Mouse (Mus musculus) heart, embryonic 14.5 days (tissue): ENCODE results near the gene Snai1. TPM values are rescaled to one million over a fixed set of nuclear protein-coding genes. Genes with fewer than 3 reads are reported as not detected.

Experiments
- ATAC-seq: fragments of 200-750 bp; cut with Nextera tagmentation; 2 replicates; pipeline ENCODE4 v1.8.0; 2017; ENCODE audit warnings: low read depth, moderate TSS enrichment; ENCODE audit not compliant: insufficient number of reproducible peaks, insufficient read depth, low FRiP score
- H3K27ac ChIP-seq, 2 experiments: fragments of 200-500 bp in 1 of 2; fragments of 300-500 bp in 1 of 2; sonication (generic) in 1 of 2; replicated peaks in 1 of 2; 2 replicates each; pipeline ENCODE4 v1.5.1; 2012 to 2014; ENCODE audit warnings: low read depth in 2 of 2, low read length in 2 of 2, control low read depth in 1 of 2, mild to moderate bottlenecking in 1 of 2, mixed read lengths in 1 of 2; ENCODE audit not compliant: control insufficient read depth in 1 of 2, insufficient read depth in 1 of 2
- H3K27me3 ChIP-seq: fragments of 300-500 bp; sonication (generic); 2 replicates; pipeline ENCODE4 v1.6.1; 2014; ENCODE audit warnings: mild to moderate bottlenecking, low read length, control low read depth; ENCODE audit not compliant: control insufficient read depth, insufficient read depth
- H3K36me3 ChIP-seq: fragments of 300-500 bp; sonication (generic); 2 replicates; pipeline ENCODE4 v1.6.1; 2014; ENCODE audit warnings: mild to moderate bottlenecking, control low read depth, low read length, mixed read lengths; ENCODE audit not compliant: control insufficient read depth, insufficient read depth
- H3K4me1 ChIP-seq, 2 experiments: fragments of 200-500 bp in 1 of 2; fragments of 300-500 bp in 1 of 2; sonication (generic) in 1 of 2; 2 replicates each; pipeline ENCODE4 v1.6.1; 2012 to 2014; ENCODE audit warnings: low read length in 2 of 2, control low read depth in 1 of 2, mixed read lengths in 1 of 2; ENCODE audit not compliant: control insufficient read depth in 2 of 2, insufficient read depth in 2 of 2
- H3K4me2 ChIP-seq: fragments of 300-500 bp; sonication (generic); 2 replicates; pipeline ENCODE4 v1.6.1; 2014; ENCODE audit warnings: mild to moderate bottlenecking, low read length
- H3K4me3 ChIP-seq, 2 experiments: fragments of 200-500 bp in 1 of 2; fragments of 300-500 bp in 1 of 2; sonication (generic) in 1 of 2; 2 replicates each; pipeline ENCODE4 v1.5.1; 2012 to 2014; ENCODE audit warnings: low read length in 2 of 2, mild to moderate bottlenecking in 2 of 2, control low read depth in 1 of 2, low read depth in 1 of 2, moderate library complexity in 1 of 2; ENCODE audit not compliant: control insufficient read depth in 1 of 2, insufficient read depth in 1 of 2
- H3K9ac ChIP-seq: fragments of 300-500 bp; sonication (generic); 2 replicates; pipeline ENCODE4 v1.6.1; 2014; ENCODE audit warnings: mild to moderate bottlenecking, low read length
- H3K9me3 ChIP-seq: fragments of 300-500 bp; sonication (generic); 2 replicates; pipeline ENCODE4 v1.6.1; 2016; ENCODE audit warnings: low read length, control low read depth; ENCODE audit not compliant: control insufficient read depth
- WGBS: fragments of 180-500 bp; shearing (Covaris S2); extraction: QIAGEN DNeasy Blood & Tissue Kit; methylation state at CpG from one replicate; pipeline ENCODE4 v1.1.7; 2014; 5-methylcytosine and 5-hydroxymethylcytosine counted together
- polyA plus RNA-seq: library from polyadenylated mRNA; unstranded; fragments of >200 nt; fragmentation: Nextera tagmentation; extraction: Ambion mirVana; gene quantifications from 2 replicates; pipeline ENCODE4 v1.2.1, GENCODE M21; 2014

Snai1 gene
- polyA plus RNA-seq, 1 experiment from 2014 or later: 11.8 TPM

GRCm38 (mm10) chr2:167546447-167547195 lies 8.6 kb downstream of the Snai1 start:
- 78% methylated on average over 18 of the region's 18 CpGs for WGBS
- Histone ChIP-seq H3K27me3 (no peaks in the 10 kb centered on the region), H3K4me1 (peaks cover 24 to 27% of the 10 kb centered on the region in 2 experiments), H3K4me3 (no peak overlapping the region), H3K4me2 (no peak overlapping the region), H3K9me3 (no peaks in the 10 kb centered on the region), H3K27ac (peak overlapping the region in 1 of 2 experiments; percentile 50; a peak in 1 of 4 replicates), H3K36me3 (peaks cover 11% of the 10 kb centered on the region; the same call in 1 of the 2 replicates), H3K9ac (no peak overlapping the region)
- ATAC-seq: no peak

- no peak overlapping the region for H3K27ac ChIP-seq
- 87% methylated on average over 8 of the region's 8 CpGs for WGBS
- no peak overlapping the region for H3K9ac ChIP-seq
- no peaks in the 10 kb centered on the region for H3K9me3 ChIP-seq
- H3K4me1 ChIP-seq: peaks cover 24 to 25% of the 10 kb centered on the region in 2 experiments
- H3K4me2 ChIP-seq: no peak overlapping the region
- H3K36me3 ChIP-seq: peaks cover 3% of the 10 kb centered on the region; the same call in 1 of the 2 replicates
- no peak for ATAC-seq
- no peaks in the 10 kb centered on the region for H3K27me3 ChIP-seq
- no peak overlapping the region for H3K4me3 ChIP-seq
These were observed 9.4 kb downstream of the Snai1 start for GRCm38 (mm10) chr2:167547444-167547843.

- H3K4me2 ChIP-seq: no peak overlapping the region
- no peaks in the 10 kb centered on the region for H3K36me3 ChIP-seq
- H3K27ac ChIP-seq: no peak overlapping the region
- H3K27me3 ChIP-seq: no peaks in the 10 kb centered on the region
- no peak overlapping the region for H3K9ac ChIP-seq
- no peak for ATAC-seq
- peaks cover 23% of the 10 kb centered on the region in 2 experiments for H3K4me1 ChIP-seq
- WGBS: 74% methylated on average over 7 of the region's 7 CpGs
- H3K4me3 ChIP-seq: no peak overlapping the region
- H3K9me3 ChIP-seq: no peaks in the 10 kb centered on the region
These were observed 11.0 kb downstream of the Snai1 start for GRCm38 (mm10) chr2:167548961-167549360.

- no peak for ATAC-seq
These were observed 12.4 kb downstream of the Snai1 start for GRCm38 (mm10) chr2:167550341-167550854.

GRCm38 (mm10) chr2:167551342-167551920 lies 13.4 kb downstream of the Snai1 start:
- 77% methylated on average over 8 of the region's 8 CpGs for WGBS
- Histone ChIP-seq H3K9ac (no peak overlapping the region), H3K27me3 (no peaks in the 10 kb centered on the region), H3K27ac (no peak overlapping the region), H3K9me3 (no peaks in the 10 kb centered on the region), H3K36me3 (no peaks in the 10 kb centered on the region), H3K4me3 (no peak overlapping the region), H3K4me2 (no peak overlapping the region), H3K4me1 (peaks cover 16 to 17% of the 10 kb centered on the region in 2 experiments)
- ATAC-seq: no peak

More at GRCm38 (mm10) chr2:167550341-167550854, 12.4 kb downstream of the Snai1 start:
- Histone ChIP-seq H3K27ac (no peak overlapping the region), H3K27me3 (no peaks in the 10 kb centered on the region), H3K9me3 (no peaks in the 10 kb centered on the region), H3K4me1 (peaks cover 16 to 17% of the 10 kb centered on the region in 2 experiments), H3K4me2 (no peak overlapping the region), H3K4me3 (no peak overlapping the region), H3K9ac (no peak overlapping the region), H3K36me3 (no peaks in the 10 kb centered on the region)
- WGBS: 60% methylated on average over 8 of the region's 8 CpGs

GRCm38 (mm10) chr2:167552292-167552691 lies 14.3 kb downstream of the Snai1 start:
- Histone ChIP-seq H3K4me2 (no peak overlapping the region), H3K4me3 (no peak overlapping the region), H3K9ac (no peak overlapping the region), H3K4me1 (peaks cover 14 to 16% of the 10 kb centered on the region in 2 experiments), H3K36me3 (no peaks in the 10 kb centered on the region), H3K9me3 (no peaks in the 10 kb centered on the region), H3K27ac (peak overlapping the region; percentile 83 to 91), H3K27me3 (no peaks in the 10 kb centered on the region)
- no peak for ATAC-seq
- 65% methylated on average over 4 of the region's 4 CpGs for WGBS

GRCm38 (mm10) chr2:167552927-167553402 lies 15.0 kb downstream of the Snai1 start:
- Histone ChIP-seq H3K27me3 (no peaks in the 10 kb centered on the region), H3K4me3 (no peak overlapping the region), H3K27ac (peak overlapping the region; percentile 83 to 91), H3K4me1 (peaks cover 14 to 16% of the 10 kb centered on the region in 2 experiments), H3K4me2 (0 out of 2 replicates have a peak overlapping the region, but pooled peaks have one; percentile 2), H3K36me3 (no peaks in the 10 kb centered on the region), H3K9me3 (no peaks in the 10 kb centered on the region), H3K9ac (no peak overlapping the region)
- ATAC-seq: peak; percentile 91
- WGBS: 9% methylated on average over 11 of the region's 11 CpGs
